Mouse (Mus musculus): ENCODE measurements at regions not wholly inside any gene's neighbourhood (a gene's known extent, or its start where the extent isn't known, plus 50 kb on each side); places are given as distances from the start of the nearest gene placed in this dataset.

DNA sequence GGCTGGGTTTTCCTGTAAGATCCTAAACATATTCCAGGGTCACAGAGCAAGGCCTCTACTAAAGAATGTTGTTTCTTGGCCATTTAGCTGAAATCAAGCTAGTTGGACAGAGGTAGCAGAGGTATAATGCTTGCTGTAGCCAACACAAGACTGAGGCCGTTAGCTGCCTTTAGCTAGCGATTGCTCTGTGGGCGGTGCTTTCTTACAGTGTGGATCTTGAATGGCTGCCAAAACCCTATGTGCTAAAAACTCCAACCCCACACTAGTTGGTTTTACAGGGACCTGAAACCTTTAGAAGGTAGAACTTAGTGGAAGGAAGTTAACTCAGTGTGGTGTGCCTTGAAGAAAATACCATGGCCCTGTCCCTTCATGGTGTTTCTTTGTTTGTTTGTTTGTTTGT lies 110.9 kb upstream of the Tmc1 start:
- WGBS = 76% methylated on average over 3 of the region's 3 CpGs
- Histone ChIP-seq H3K4me1 (ENCODE audit: control insufficient read depth, insufficient read depth, low read length) (no peaks in the 10 kb centered on the region), H3K4me3 (replicated peaks; ENCODE audit: extremely low read depth, low read depth, low read length) (no peak overlapping the region)
- no peak for DNase-seq
- TF ChIP-seq POLR2A (IDR thresholded peaks at IDR 0.05; ENCODE audit: borderline replicate concordance, extremely low read depth, low read depth, low read length) (no peak), CTCF (IDR thresholded peaks at IDR 0.05; ENCODE audit: insufficient read depth, low read length) (no peak)

DNA sequence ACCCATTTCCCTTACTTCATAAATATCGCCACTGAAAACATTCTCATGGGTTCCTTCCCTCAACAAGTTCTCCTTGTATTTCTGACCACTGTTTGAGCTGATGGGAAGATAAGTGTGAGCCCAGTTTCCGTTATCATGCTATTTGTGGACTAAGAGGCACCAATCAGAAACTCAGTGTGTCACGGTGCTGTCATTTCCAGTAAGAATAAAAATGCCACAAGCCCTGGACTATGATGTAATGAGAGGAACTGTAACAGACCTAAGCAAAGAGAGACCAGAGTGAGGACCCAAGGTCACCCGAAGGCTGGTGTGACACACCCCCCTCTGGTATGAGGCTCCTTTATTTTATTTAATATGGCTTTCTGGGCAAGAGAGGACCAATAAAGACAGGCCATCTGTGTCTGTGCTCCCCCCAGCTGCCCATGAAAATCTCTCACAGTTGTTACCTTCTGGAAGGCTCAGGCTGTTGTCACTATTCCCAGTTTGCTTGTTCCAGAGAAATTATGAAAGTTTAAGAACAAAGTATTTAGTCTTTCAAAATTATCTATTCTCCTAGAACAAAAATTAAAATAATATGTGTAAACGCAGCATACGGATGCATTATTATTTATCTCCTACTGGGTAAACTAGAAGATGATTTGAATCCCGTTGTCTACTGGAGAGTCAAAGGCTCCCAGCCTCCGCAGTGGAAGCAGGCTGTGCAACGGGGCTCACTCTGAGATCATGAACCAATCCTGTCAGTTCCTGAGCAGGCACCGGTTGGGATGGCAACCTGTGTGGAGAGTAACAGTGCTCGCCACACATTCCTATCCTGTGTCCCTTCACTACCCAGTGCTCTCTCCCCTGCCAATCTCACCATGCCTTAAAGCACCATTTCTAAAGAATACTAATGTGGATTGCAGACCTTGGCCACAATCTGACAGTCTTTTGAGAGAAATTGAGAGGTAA lies 99.9 kb upstream of the Tmc1 start:
- Histone ChIP-seq H3K4me3 (replicated peaks; ENCODE audit: extremely low read depth, low read depth, low read length) (no peak overlapping the region), H3K4me1 (ENCODE audit: control insufficient read depth, insufficient read depth, low read length) (no peaks in the 10 kb centered on the region)
- WGBS = 79% methylated on average over 11 of the region's 11 CpGs
- TF ChIP-seq POLR2A (IDR thresholded peaks at IDR 0.05; ENCODE audit: borderline replicate concordance, extremely low read depth, low read depth, low read length) (no peak), CTCF (IDR thresholded peaks at IDR 0.05; ENCODE audit: insufficient read depth, low read length) (no peak)
- no peak for DNase-seq

DNA sequence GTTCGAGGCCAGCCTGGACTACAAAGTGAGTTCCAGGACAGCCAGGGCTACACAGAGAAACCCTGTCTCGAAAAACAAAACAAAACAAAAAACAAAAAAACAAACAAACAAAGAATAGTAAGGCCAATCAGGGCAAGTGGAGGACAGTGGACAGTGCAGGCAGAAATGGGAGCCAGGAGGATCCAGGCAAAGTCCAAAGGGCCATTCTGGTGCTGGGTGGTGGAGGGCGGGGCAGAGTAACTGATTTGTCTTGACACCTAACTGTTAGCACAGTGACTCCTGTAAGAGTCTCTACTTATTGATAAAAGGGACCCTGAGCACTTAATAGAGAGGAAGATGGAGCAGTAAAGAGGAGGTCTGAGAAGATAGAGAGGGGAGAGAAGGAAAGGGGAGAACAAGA lies 98.8 kb upstream of the Tmc1 start:
- Histone ChIP-seq H3K4me1 (ENCODE audit: control insufficient read depth, insufficient read depth, low read length) (no peaks in the 10 kb centered on the region), H3K4me3 (replicated peaks; ENCODE audit: extremely low read depth, low read depth, low read length) (no peak overlapping the region)
- no peak for DNase-seq
- WGBS = 87% methylated on average over 3 of the region's 3 CpGs
- TF ChIP-seq CTCF (IDR thresholded peaks at IDR 0.05; ENCODE audit: insufficient read depth, low read length) (no peak), POLR2A (IDR thresholded peaks at IDR 0.05; ENCODE audit: borderline replicate concordance, extremely low read depth, low read depth, low read length) (no peak)

DNA sequence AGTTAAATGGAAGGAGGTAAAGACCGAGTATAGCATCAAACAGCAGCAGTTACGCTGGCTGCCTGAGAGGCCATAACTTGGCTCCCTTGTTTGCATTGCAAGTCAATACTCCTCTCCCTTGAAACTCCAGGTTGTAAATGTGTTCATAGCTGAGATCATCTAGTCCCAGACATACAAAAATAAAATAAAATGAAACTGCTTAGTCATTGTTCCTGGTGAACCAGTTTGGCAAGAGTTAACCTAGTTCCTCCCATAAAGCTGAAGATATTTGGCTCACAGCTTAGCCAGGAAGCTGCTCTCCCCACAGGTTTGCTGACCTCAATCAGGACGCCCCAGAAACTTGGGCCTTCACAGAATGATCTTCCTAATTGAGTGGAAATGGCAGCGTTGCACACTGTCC lies 97.9 kb upstream of the Tmc1 start:
- TF ChIP-seq CTCF (IDR thresholded peaks at IDR 0.05; ENCODE audit: insufficient read depth, low read length) (no peak), POLR2A (IDR thresholded peaks at IDR 0.05; ENCODE audit: borderline replicate concordance, extremely low read depth, low read depth, low read length) (no peak)
- H3K4me1 ChIP-seq (ENCODE audit: control insufficient read depth, insufficient read depth, low read length) = no peaks in the 10 kb centered on the region
- WGBS = 60% methylated on average over 4 of the region's 4 CpGs
- DNase-seq = no peak
- H3K4me3 ChIP-seq (replicated peaks; ENCODE audit: extremely low read depth, low read depth, low read length) = no peak overlapping the region

DNA sequence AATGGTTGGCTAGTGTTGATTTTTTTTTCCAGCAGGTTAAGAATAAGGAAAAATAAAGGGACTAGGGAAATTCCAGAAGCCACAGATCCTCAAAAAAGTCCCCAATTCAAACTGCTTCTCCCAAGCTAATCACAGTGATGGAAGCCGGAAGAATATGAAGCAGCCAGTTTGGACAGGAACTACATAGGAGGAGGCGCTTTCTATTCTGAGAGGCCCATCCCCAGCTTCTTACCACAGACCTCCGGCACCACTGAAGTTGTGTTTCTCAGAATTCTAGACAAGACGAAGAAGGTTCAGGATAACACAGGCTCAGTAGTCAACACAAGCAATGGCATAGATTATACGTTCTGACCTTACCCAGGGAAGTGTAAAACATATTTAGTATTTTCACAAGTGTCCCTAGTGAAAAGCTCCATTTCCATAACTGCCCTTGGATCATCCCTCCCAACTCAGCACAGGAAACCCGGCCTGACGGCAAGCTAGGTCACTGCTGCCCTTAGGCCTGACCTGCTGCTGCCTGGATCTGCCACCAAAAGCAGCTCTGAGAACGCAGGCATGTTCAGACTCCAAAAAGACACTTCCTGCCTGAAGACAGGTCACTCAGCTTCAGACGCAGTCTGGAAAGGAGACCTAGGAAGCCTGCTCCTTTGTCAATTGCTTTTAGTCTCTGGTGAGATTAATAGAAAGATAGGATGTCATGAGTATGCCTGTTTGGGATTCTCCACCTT lies 97.2 kb upstream of the Tmc1 start:
- TF ChIP-seq POLR2A (IDR thresholded peaks at IDR 0.05; ENCODE audit: borderline replicate concordance, extremely low read depth, low read depth, low read length) = no peak
- TF ChIP-seq CTCF (IDR thresholded peaks at IDR 0.05; ENCODE audit: insufficient read depth, low read length) = no peak
- WGBS = 62% methylated on average over 9 of the region's 9 CpGs
- H3K4me1 ChIP-seq (ENCODE audit: control insufficient read depth, insufficient read depth, low read length) = no peaks in the 10 kb centered on the region
- no peak overlapping the region for H3K4me3 ChIP-seq (replicated peaks; ENCODE audit: extremely low read depth, low read depth, low read length)
- no peak for DNase-seq

DNA sequence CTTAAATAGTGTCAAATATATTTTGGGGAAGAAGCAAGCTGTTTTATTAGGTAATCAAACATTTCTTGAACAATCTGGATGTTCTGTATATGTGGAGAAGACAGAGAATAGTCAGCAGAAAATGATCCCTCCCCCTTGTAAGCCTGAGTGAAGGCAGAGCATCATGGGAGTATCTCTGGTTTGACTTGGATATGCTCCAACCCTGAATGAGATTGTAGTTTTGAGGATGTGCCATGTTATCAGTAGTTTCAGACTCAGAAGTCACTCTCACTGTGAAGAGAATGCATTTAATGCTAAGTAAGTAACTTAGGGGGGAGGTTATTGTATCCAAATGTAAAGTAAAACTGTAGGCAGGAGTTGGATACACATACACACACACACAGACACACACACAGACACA lies 95.3 kb upstream of the Tmc1 start:
- no peak for DNase-seq

DNA sequence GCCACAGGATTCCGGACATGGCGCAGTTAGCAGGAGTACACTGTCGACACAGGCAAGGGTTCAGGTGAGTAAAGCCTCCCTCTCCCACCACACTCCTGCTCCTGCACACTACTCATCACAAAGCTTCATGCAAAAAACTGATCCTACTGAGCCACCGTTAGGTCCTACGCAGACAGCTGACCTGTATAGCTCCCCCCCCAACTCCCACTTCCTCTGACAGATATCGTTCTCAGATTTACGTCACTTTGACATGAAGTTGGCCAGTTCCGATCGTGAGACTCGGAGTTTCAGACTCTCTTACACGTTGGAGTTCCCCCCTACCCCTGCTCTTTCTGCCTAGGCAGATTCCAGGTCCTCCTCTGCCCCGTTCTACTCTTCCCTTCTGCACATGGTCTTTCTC lies 91.6 kb upstream of the Tmc1 start:
- H3K4me3 ChIP-seq (replicated peaks; ENCODE audit: extremely low read depth, low read depth, low read length) = no peak overlapping the region
- TF ChIP-seq CTCF (IDR thresholded peaks at IDR 0.05; ENCODE audit: insufficient read depth, low read length) (no peak), POLR2A (IDR thresholded peaks at IDR 0.05; ENCODE audit: borderline replicate concordance, extremely low read depth, low read depth, low read length) (no peak)
- H3K4me1 ChIP-seq (ENCODE audit: control insufficient read depth, insufficient read depth, low read length) = no peaks in the 10 kb centered on the region
- DNase-seq = no peak
- 69% methylated on average over 12 of the region's 12 CpGs for WGBS

More for the DNA sequence above, 95.3 kb upstream of the Tmc1 start:
- no peak overlapping the region for H3K4me3 ChIP-seq (replicated peaks; ENCODE audit: extremely low read depth, low read depth, low read length)
- no peaks in the 10 kb centered on the region for H3K4me1 ChIP-seq (ENCODE audit: control insufficient read depth, insufficient read depth, low read length)
- TF ChIP-seq CTCF (IDR thresholded peaks at IDR 0.05; ENCODE audit: insufficient read depth, low read length) (no peak), POLR2A (IDR thresholded peaks at IDR 0.05; ENCODE audit: borderline replicate concordance, extremely low read depth, low read depth, low read length) (no peak)

DNA sequence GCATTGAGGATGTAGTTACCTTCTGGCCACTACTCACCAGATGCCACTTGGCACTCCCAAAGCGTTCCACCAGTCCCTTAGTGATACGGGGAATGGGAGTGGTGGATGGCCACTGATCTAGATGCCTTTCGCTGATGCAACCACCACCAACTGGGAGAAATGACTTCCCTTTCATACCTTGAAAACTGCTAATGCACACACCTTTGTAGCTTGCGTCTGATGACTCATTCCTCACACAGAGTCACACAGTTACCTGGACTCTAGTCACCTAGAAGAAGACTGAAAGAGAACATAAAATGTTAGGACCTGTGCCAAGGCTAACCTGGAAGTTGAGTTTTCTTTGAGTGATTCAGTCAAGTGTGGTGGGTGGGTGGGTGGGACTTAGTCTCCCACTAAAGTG lies 90.0 kb upstream of the Tmc1 start:
- 91% methylated on average over 4 of the region's 4 CpGs for WGBS
- Histone ChIP-seq H3K4me1 (ENCODE audit: control insufficient read depth, insufficient read depth, low read length) (no peaks in the 10 kb centered on the region), H3K4me3 (replicated peaks; ENCODE audit: extremely low read depth, low read depth, low read length) (no peak overlapping the region)
- TF ChIP-seq CTCF (IDR thresholded peaks at IDR 0.05; ENCODE audit: insufficient read depth, low read length) (no peak), POLR2A (IDR thresholded peaks at IDR 0.05; ENCODE audit: borderline replicate concordance, extremely low read depth, low read depth, low read length) (no peak)
- no peak for DNase-seq

DNA sequence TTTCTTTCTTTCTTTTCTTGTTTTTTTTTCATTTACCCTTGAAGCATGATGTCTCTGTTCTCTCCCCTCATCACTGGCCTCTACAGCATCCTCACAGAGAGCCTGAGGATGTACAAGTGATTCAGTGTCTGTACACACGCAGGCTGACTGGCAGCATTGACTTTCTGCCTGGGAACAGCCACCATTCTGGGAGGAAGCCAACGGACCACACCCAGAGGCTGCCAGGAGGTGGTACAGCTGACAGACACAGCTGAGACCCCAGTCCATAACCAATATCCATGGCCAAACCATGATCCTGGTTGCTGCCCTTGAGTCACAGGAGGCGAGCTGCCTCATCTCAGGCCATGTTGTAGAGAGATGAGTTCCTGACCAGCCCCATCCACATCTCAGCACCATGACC lies 88.5 kb upstream of the Tmc1 start:
- Histone ChIP-seq H3K4me3 (replicated peaks; ENCODE audit: extremely low read depth, low read depth, low read length) (no peak overlapping the region), H3K4me1 (ENCODE audit: control insufficient read depth, insufficient read depth, low read length) (peaks cover 3% of the 10 kb centered on the region)
- TF ChIP-seq POLR2A (IDR thresholded peaks at IDR 0.05; ENCODE audit: borderline replicate concordance, extremely low read depth, low read depth, low read length) = no peak
- no peak for TF ChIP-seq CTCF (IDR thresholded peaks at IDR 0.05; ENCODE audit: insufficient read depth, low read length)
- WGBS = 83% methylated on average over 3 of the region's 3 CpGs
- no peak for DNase-seq

Data from lung, adult 2 months (tissue).